Mouse (Mus musculus) cortical plate, adult 2 months (tissue): ENCODE results near the gene Olfr728.

Experiments used
- CTCF ChIP-seq: fragments of 200-500 bp; IDR thresholded peaks from 2 replicates; pipeline ENCODE4 v1.5.1; 2011; ENCODE audit warnings: mild to moderate bottlenecking, control low read depth, low read length; ENCODE audit not compliant: insufficient read depth; ENCODE audit errors: extremely low read depth
- POLR2A ChIP-seq: fragments of 200-500 bp; IDR thresholded peaks from 2 replicates; pipeline ENCODE4 v1.6.1; 2011; ENCODE audit warnings: mild to moderate bottlenecking, low read length, control low read depth; ENCODE audit not compliant: insufficient read depth; ENCODE audit errors: extremely low read depth

DNA sequence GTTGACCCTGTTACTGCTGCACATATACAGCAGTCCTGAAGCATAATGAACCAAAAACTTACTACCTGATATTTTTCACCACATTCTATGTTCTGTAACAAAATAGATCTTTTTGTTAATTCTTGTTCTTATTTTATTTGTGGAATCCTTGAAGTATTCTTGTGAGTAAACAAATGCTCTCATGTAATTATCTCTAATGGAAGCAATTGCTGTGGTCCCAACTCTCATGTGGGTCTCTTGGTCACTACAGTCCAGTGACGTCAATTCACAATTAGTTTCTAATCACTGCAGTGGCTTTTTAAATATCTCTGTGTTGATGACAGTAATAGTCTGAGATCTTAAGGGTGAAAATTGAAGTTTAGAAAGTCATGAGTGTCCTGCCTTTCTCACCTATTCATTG, 19.6 kb downstream of the Olfr728 start, which contains the start of gene Olfr727:
- TF ChIP-seq POLR2A (no peak), CTCF (no peak)
